8 mouse cellular contexts compared by ENCODE assay signal in the genomic region with DNA sequence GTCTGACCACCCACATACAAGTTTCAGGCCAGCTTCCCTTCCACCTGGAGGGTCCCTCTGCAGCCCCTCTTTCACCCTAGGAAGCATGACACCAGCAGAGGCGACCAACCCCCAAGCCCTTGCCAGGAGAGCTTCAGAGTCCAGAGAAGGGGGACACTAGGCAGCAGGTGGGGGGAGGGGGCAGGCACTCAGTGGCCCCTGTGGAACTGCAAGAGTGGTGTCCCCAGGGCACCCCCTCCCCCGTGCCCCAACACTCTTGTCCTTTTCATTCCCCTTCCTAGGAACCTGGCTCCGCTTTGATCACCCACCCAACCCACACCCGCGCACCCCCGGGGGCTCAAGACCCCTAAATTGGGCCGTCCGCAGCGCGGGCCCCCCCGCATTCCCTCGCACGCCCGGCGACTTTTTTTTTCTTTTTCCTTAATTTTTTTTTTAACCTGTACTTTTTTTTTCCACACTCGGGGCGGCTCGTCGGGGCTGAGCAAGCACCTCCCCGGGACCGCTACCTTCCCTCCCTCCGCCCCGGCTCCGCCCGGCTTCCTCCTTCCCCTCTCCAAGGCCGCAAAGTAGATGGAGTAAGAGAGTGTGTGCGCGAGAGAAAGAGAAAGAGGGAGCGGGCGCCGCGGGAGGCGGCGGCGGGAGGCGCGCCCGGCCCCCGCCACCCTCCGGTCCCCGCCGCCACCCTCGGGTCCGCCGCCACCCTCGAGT. TPM values are rescaled to one million over a fixed set of nuclear protein-coding genes. Genes with fewer than 3 reads are reported as not detected.
A peak's percentile ranks its signal among the peaks of the same experiment; 100 is the strongest.
DNase-seq lines count a peak whose midpoint lies in the region; ATAC-seq lines count a peak whose summit lies in the region.

No protein-coding gene starts in this region.

- peak overlapping the region; percentile 79 for H3K4me2 ChIP-seq in limb, embryonic 13.5 days (replicated peaks)

- peak overlapping the region; percentile 75 for H3K4me3 ChIP-seq in limb, embryonic 13.5 days
- peak overlapping the region; percentile 83 for H3K4me3 ChIP-seq in midbrain, embryonic 10.5 days

- H3K27me3 ChIP-seq in limb, embryonic 13.5 days: peaks cover 20% of the 10 kb centered on the region
- peaks cover 35% of the 10 kb centered on the region for H3K27me3 ChIP-seq in midbrain, embryonic 10.5 days (ENCODE audit: low read depth, poor library complexity, severe bottlenecking)

- peak overlapping the region; percentile 86 for H3K27ac ChIP-seq in limb, embryonic 13.5 days
- H3K27ac ChIP-seq in midbrain, embryonic 10.5 days (replicated peaks): peak overlapping the region; percentile 91

- peaks cover 5% of the 10 kb centered on the region for H3K36me3 ChIP-seq in limb, embryonic 13.5 days
- peaks cover 8% of the 10 kb centered on the region; the same call in 1 of the 2 replicates for H3K36me3 ChIP-seq in midbrain, embryonic 10.5 days

- peaks cover 9% of the 10 kb centered on the region for H3K9me3 ChIP-seq in limb, embryonic 13.5 days
- H3K9me3 ChIP-seq in midbrain, embryonic 10.5 days (replicated peaks): peaks cover 13% of the 10 kb centered on the region

- peaks cover 11% of the 10 kb centered on the region for H3K4me1 ChIP-seq in limb, embryonic 13.5 days
- peaks cover 15% of the 10 kb centered on the region for H3K4me1 ChIP-seq in midbrain, embryonic 10.5 days

- intact Hi-C loops in gastrocnemius, postnatal 14 days (cut with DNase I; ENCODE audit: low total_unique reads): no loop called here

- DNase-seq in gastrocnemius, postnatal 14 days: peak; percentile 4
- DNase-seq in gastrocnemius, adult 18-20 months (ENCODE audit: low spot score): no peak
- DNase-seq in R1 (ENCODE audit: low read depth, low spot score): peak; percentile 58
- peak; percentile 57 for DNase-seq in embryo, embryonic 11 days
- DNase-seq in heart, postnatal 4 days: peak; percentile 8
- DNase-seq in midbrain, embryonic 10.5 days (ENCODE audit: low spot score): peak; percentile 21
- DNase-seq in thymus, postnatal 14 days: peak; percentile 71

- H3K9ac ChIP-seq in limb, embryonic 13.5 days: peak overlapping the region; percentile 86

- peak; percentile 60 for ATAC-seq in limb, embryonic 13.5 days (ENCODE audit: low FRiP score, low read depth)

- 2% methylated on average over 25 of the region's 46 CpGs for WGBS in limb, embryonic 13.5 days
- WGBS in midbrain, embryonic 10.5 days: 1% methylated on average over 45 of the region's 46 CpGs

RNA-seq across cellular contexts. Expression of gene Cdyl2, which starts 0.7 kb away (rescaled TPM):
- total RNA-seq in gastrocnemius, postnatal 14 days (2021): 1 to 10 TPM; 4.0 to 4.7 TPM
- 1 to 10 TPM; 2.9 to 3.7 TPM for total RNA-seq in gastrocnemius, adult 18-20 months (2021)
- total RNA-seq in heart, postnatal 4 days (2021): 1 to 10 TPM; 4.9 to 5.0 TPM
- 9.5 and 10.9 TPM in 2 replicates for polyA plus RNA-seq in limb, embryonic 13.5 days (2015; fragmentation: Nextera tagmentation; extraction: Ambion mirVana)
- 6.3 and 7.0 TPM in 2 replicates for polyA plus RNA-seq in midbrain, embryonic 10.5 days (2016; fragmentation: Nextera tagmentation; extraction: Ambion mirVana)
